Mouse (Mus musculus) G1E (cell line): ENCODE data around the gene Gm4498. TPM values are rescaled to one million over a fixed set of nuclear protein-coding genes. Genes with fewer than 3 reads are reported as not detected.
"Not testable (repeated sequence)": the region's sequence is repeated elsewhere in the genome, so short reads cannot be mapped to it uniquely, and the experiment has no call there.

Experiments used
- ATAC-seq: 2 replicates; pipeline ENCODE4 v1.8.0; 2016; ENCODE audit warnings: mild to moderate bottlenecking; ENCODE audit not compliant: insufficient number of reproducible peaks, poor library complexity, low FRiP score, severe bottlenecking; ENCODE audit errors: extremely low read depth
- DNase-seq: peaks from one replicate; pipeline ENCODE4 v3.0.0; 2012; ENCODE audit warnings: low spot score
- H3K27me3 ChIP-seq: 2 replicates; pipeline ENCODE4 v1.6.1; 2012; ENCODE audit warnings: mild to moderate bottlenecking, low read length, inconsistent platforms; ENCODE audit not compliant: insufficient read depth
- H3K36me3 ChIP-seq: replicated peaks from 2 replicates; pipeline ENCODE3; 2012; ENCODE audit warnings: mild to moderate bottlenecking, inconsistent platforms
- H3K4me1 ChIP-seq: 2 replicates; pipeline ENCODE4 v1.6.1; 2012; ENCODE audit warnings: low read depth, low read length, inconsistent platforms, mixed read lengths; ENCODE audit not compliant: insufficient read depth
- H3K4me3 ChIP-seq: 2 replicates; pipeline ENCODE4 v1.5.1; 2012; ENCODE audit warnings: low read depth, mild to moderate bottlenecking, inconsistent platforms, low read length, moderate library complexity, mixed read lengths
- H3K9me3 ChIP-seq: replicated peaks from 2 replicates; pipeline ENCODE4 v1.6.1; 2012; ENCODE audit warnings: inconsistent platforms
- polyA plus RNA-seq: library from polyadenylated mRNA; stranded (reverse); fragments of >175 nt; gene quantifications from 2 replicates; pipeline ENCODE4 v1.2.3, GENCODE M21; 2012
- total RNA-seq, 2 experiments: library from RNA; stranded (forward) in 1 of 2; stranded (reverse) in 1 of 2; fragments of 200-1000 nt in 1 of 2; fragments of >200 nt in 1 of 2; fragmentation: Nextera tagmentation in 1 of 2; gene quantifications; 2 replicates each; pipeline ENCODE4 v1.2.3; 2014 to 2017

Gm4498 gene
- total RNA-seq (2014; fragmentation: Nextera tagmentation) (not detected in 2 replicates), total RNA-seq (2017) (not detected in 2 replicates), polyA plus RNA-seq (not detected in 2 replicates)

DNA sequence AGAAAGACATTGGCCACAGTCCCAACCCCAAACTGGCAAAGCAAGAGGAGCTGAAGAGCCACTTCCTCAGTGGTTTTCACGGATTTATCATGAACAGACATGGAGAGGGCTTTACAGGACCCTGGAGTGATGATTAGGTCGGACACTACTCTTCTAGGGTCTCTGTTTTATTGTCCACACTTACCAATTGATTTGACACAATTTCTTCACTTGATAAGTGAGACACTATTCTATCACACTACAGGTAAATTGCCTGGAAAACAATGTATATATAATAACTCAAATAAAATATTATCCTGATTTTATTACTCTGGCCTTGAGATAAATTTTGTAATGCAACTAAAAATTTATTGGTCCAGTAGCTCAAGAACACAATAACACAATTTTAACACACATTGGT lies at the start of gene Gm4498:
TSS of gene Gm4498 (minus strand) at position 101 of the 400 bp plus-strand sequence.
- H3K4me3 ChIP-seq, H3K4me1 ChIP-seq, H3K36me3 ChIP-seq, ATAC-seq, H3K27me3 ChIP-seq, H3K9me3 ChIP-seq, DNase-seq: not testable (repeated sequence)

DNA sequence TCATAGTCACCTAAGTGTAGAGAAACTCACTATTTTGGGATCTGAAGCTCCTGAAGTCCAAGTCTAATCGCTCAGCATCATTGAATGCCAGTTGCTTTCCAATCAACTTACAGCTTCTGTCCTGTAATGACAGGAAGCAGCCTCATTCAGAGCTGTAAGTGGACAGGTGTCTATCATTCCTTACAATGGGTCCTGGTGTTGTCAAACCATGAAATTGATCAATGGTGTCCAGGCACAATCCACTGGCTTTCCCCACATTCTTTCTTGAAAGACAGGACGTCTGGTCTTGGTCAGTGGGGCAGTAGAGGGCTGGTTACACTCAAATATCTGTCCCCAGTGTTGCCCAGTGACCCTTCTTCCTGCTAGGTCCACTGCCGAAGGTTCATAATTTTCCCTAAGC lies 29.1 kb upstream of the Gm4498 start, which contains the start of gene Gm5890:
TSS of gene Gm5890 (minus strand) at position 101 of the 400 bp plus-strand sequence.
- H3K4me3 ChIP-seq, DNase-seq, H3K36me3 ChIP-seq, H3K27me3 ChIP-seq, H3K4me1 ChIP-seq, ATAC-seq, H3K9me3 ChIP-seq: not testable (repeated sequence)

DNA sequence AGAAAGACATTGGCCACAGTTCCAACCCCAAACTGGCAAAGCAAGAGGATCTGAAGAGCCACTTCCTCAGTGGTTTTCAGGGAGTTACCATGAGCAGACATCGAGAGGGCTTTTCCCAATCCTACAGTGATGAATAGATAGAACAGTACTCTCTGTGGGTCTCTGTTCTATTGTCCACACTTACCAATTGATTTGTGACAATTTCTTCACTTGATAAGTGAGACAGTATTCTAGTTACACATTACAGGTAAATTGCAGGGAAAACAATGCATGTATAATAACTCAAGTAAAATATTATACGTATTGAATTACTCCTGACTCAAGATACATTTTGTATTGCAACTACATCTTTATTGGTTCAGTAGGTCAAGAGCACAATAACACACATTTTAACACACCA lies 28.1 kb downstream of the Gm4498 start, which contains the start of gene Gm6164:
TSS of gene Gm6164 (minus strand) at position 101 of the 400 bp plus-strand sequence.
- DNase-seq, H3K27me3 ChIP-seq, H3K4me1 ChIP-seq, H3K36me3 ChIP-seq, ATAC-seq, H3K4me3 ChIP-seq, H3K9me3 ChIP-seq: not testable (repeated sequence)

DNA sequence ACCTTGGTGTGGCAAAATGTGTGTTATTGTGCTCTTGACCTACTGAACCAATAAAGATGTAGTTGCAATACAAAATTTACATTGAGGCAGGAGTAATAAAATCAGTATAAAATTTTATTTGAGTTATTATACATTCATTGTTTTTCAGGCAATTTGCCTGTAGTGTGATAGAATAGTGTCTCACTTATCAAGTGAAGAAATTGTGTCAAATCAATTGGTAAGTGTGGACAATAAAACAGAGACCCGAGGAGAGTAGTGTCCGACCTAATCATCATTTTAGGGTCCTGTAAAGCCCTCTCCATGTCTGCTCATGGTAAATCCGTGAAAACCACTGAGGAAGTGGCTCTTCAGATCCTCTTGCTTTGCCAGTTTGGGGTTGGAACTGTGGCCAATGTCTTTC lies 40.2 kb downstream of the Gm4498 start, which contains the start of gene Vmn1r95:
TSS of gene Vmn1r95 (plus strand) at position 301 of the 400 bp plus-strand sequence.
- not testable (repeated sequence) for H3K9me3 ChIP-seq, DNase-seq, ATAC-seq, H3K4me1 ChIP-seq, H3K36me3 ChIP-seq, H3K4me3 ChIP-seq, H3K27me3 ChIP-seq

Other genes starting within 250 kb of the Gm4498 start
- gene Nlrp9b, start 242.4 kb downstream of the Gm4498 start, total RNA-seq (2014; fragmentation: Nextera tagmentation) = not detected in 2 replicates
- gene Nlrp9b, start 242.4 kb downstream of the Gm4498 start, total RNA-seq (2017) = 0.12 and 0.38 TPM in 2 replicates
- gene Nlrp9b, start 242.4 kb downstream of the Gm4498 start, polyA plus RNA-seq = not detected in 2 replicates
- gene Vmn1r91, start 134.1 kb downstream of the Gm4498 start, total RNA-seq (2014; fragmentation: Nextera tagmentation) = not detected in 2 replicates
- gene Vmn1r91, start 134.1 kb downstream of the Gm4498 start, total RNA-seq (2017) = 0.05 and 0.06 TPM in 2 replicates
- gene Vmn1r91, start 134.1 kb downstream of the Gm4498 start, polyA plus RNA-seq = not detected in 2 replicates
- gene Gm16442, start 111.2 kb downstream of the Gm4498 start, total RNA-seq (2014; fragmentation: Nextera tagmentation) = not detected in 2 replicates
- gene Gm16442, start 111.2 kb downstream of the Gm4498 start, total RNA-seq (2017) = 0.27 TPM in 1 of 2 replicates, not detected in the other
- not detected in 2 replicates for gene Gm16442, start 111.2 kb downstream of the Gm4498 start, polyA plus RNA-seq
- gene Vmn1r93, start 94.7 kb downstream of the Gm4498 start, total RNA-seq (2014; fragmentation: Nextera tagmentation) = not detected in 2 replicates
- not detected in 2 replicates for gene Vmn1r93, start 94.7 kb downstream of the Gm4498 start, total RNA-seq (2017)
- gene Vmn1r93, start 94.7 kb downstream of the Gm4498 start, polyA plus RNA-seq = not detected in 2 replicates
- gene Vmn1r94, start 65.5 kb downstream of the Gm4498 start, total RNA-seq (2014; fragmentation: Nextera tagmentation) = not detected in 2 replicates
- gene Vmn1r94, start 65.5 kb downstream of the Gm4498 start, total RNA-seq (2017) = not detected in 2 replicates
- gene Vmn1r94, start 65.5 kb downstream of the Gm4498 start, polyA plus RNA-seq = not detected in 2 replicates
- gene Vmn1r95, start 40.1 kb downstream of the Gm4498 start, total RNA-seq (2014; fragmentation: Nextera tagmentation) = not detected in 2 replicates
- 0.17 TPM in 1 of 2 replicates, not detected in the other for gene Vmn1r95, start 40.1 kb downstream of the Gm4498 start, total RNA-seq (2017)
- gene Vmn1r95, start 40.1 kb downstream of the Gm4498 start, polyA plus RNA-seq = not detected in 2 replicates
- not detected in 2 replicates for gene Gm6164, start 28.2 kb downstream of the Gm4498 start, total RNA-seq (2014; fragmentation: Nextera tagmentation)
- not detected in 2 replicates for gene Gm6164, start 28.2 kb downstream of the Gm4498 start, total RNA-seq (2017)
- not detected in 2 replicates for gene Gm6164, start 28.2 kb downstream of the Gm4498 start, polyA plus RNA-seq
- gene Gm5890, start 29.0 kb upstream of the Gm4498 start, total RNA-seq (2014; fragmentation: Nextera tagmentation) = not detected in 2 replicates
- gene Gm5890, start 29.0 kb upstream of the Gm4498 start, total RNA-seq (2017) = not detected in 2 replicates
- gene Gm5890, start 29.0 kb upstream of the Gm4498 start, polyA plus RNA-seq = not detected in 2 replicates
- gene Gm4133, start 100.2 kb upstream of the Gm4498 start, total RNA-seq (2014; fragmentation: Nextera tagmentation) = not detected in 2 replicates
- gene Gm4133, start 100.2 kb upstream of the Gm4498 start, total RNA-seq (2017) = not detected in 2 replicates
- gene Gm4133, start 100.2 kb upstream of the Gm4498 start, polyA plus RNA-seq = not detected in 2 replicates
- gene Gm5728, start 141.6 kb upstream of the Gm4498 start, total RNA-seq (2014; fragmentation: Nextera tagmentation) = not detected in 2 replicates
- gene Gm5728, start 141.6 kb upstream of the Gm4498 start, total RNA-seq (2017) = not detected in 2 replicates
- not detected in 2 replicates for gene Gm5728, start 141.6 kb upstream of the Gm4498 start, polyA plus RNA-seq
- not detected in 2 replicates for gene Vmn1r100, start 184.1 kb upstream of the Gm4498 start, total RNA-seq (2014; fragmentation: Nextera tagmentation)
- gene Vmn1r100, start 184.1 kb upstream of the Gm4498 start, total RNA-seq (2017) = not detected in 2 replicates
- gene Vmn1r100, start 184.1 kb upstream of the Gm4498 start, polyA plus RNA-seq = not detected in 2 replicates
- not detected in 2 replicates for gene Vmn1r101, start 208.8 kb upstream of the Gm4498 start, total RNA-seq (2014; fragmentation: Nextera tagmentation)
- not detected in 2 replicates for gene Vmn1r101, start 208.8 kb upstream of the Gm4498 start, total RNA-seq (2017)
- not detected in 2 replicates for gene Vmn1r101, start 208.8 kb upstream of the Gm4498 start, polyA plus RNA-seq
- not detected in 2 replicates for gene Gm10670, start 241.1 kb upstream of the Gm4498 start, total RNA-seq (2014; fragmentation: Nextera tagmentation)
- not detected in 2 replicates for gene Gm10670, start 241.1 kb upstream of the Gm4498 start, total RNA-seq (2017)
- gene Gm10670, start 241.1 kb upstream of the Gm4498 start, polyA plus RNA-seq = not detected in 2 replicates